Mouse (Mus musculus) gonadal fat pad, adult 2 months (tissue): ENCODE data around the gene Taar5. TPM values are rescaled to one million over a fixed set of nuclear protein-coding genes. Genes with fewer than 3 reads are reported as not detected.

Experiments
- DNase-seq: peaks from one replicate; pipeline ENCODE4 v3.0.0-alpha.2; 2012; ENCODE audit warnings: low read depth
- polyA plus RNA-seq: library from polyadenylated mRNA; depleted of rRNA; stranded (reverse); fragments of >200 nt; gene quantifications from 2 replicates; pipeline ENCODE4 v1.2.3, GENCODE M21; 2012; rRNA removed

The Taar5 gene
- polyA plus RNA-seq, 1 experiment: not detected

DNA sequence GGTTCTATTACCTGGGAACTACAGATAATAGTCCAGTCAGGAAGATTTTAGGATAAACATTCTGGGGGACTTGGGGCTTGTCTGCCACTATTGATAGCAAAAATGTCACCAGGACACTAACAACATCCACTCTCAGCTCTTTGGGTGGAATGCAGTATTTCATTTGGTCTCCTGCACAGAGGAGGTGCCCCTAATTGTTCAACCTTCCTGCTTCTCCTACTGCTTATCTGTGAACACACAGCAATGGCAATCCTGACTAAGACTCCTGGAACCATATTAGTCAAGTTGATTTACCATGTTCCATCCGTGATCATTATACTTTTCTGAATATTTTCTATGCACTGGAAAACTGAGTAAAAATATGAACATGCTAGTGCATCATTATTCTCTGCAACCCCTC, 37.6 kb downstream of the Taar5 start:
- DNase-seq: no peak

Other genes starting within 250 kb of the Taar5 start
- 1,188 and 1,497 TPM in 2 replicates for gene Rps12, start 183.4 kb upstream of the Taar5 start, polyA plus RNA-seq
- 18.6 and 28.4 TPM in 2 replicates for gene Slc18b1, start 173.7 kb upstream of the Taar5 start, polyA plus RNA-seq
- 8.1 and 9.3 TPM in 2 replicates for gene Vnn3, start 119.2 kb upstream of the Taar5 start, polyA plus RNA-seq
- 2.3 and 2.8 TPM in 2 replicates for gene Vnn1, start 76.0 kb upstream of the Taar5 start, polyA plus RNA-seq
- not detected in 2 replicates for gene Taar1, start 50.4 kb upstream of the Taar5 start, polyA plus RNA-seq
- not detected in 2 replicates for gene Taar2, start 32.1 kb upstream of the Taar5 start, polyA plus RNA-seq
- gene Taar3, start 21.1 kb upstream of the Taar5 start, polyA plus RNA-seq: not detected in 2 replicates
- 0.14 TPM in 1 of 2 replicates, not detected in the other for gene Taar4, start 10.2 kb upstream of the Taar5 start, polyA plus RNA-seq
- gene Taar6, start 14.9 kb downstream of the Taar5 start, polyA plus RNA-seq: not detected in 2 replicates
- gene Taar7a, start 22.8 kb downstream of the Taar5 start, polyA plus RNA-seq: not detected in 2 replicates
- gene Taar7b, start 29.2 kb downstream of the Taar5 start, polyA plus RNA-seq: not detected in 2 replicates
- 0.11 TPM in 1 of 2 replicates, not detected in the other for gene Taar7d, start 56.5 kb downstream of the Taar5 start, polyA plus RNA-seq
- gene Taar7e, start 66.9 kb downstream of the Taar5 start, polyA plus RNA-seq: not detected in 2 replicates
- not detected in 2 replicates for gene Taar7f, start 78.8 kb downstream of the Taar5 start, polyA plus RNA-seq
- not detected in 2 replicates for gene Taar8a, start 105.8 kb downstream of the Taar5 start, polyA plus RNA-seq
- gene Taar8b, start 121.6 kb downstream of the Taar5 start, polyA plus RNA-seq: not detected in 2 replicates
- gene Taar8c, start 131.2 kb downstream of the Taar5 start, polyA plus RNA-seq: not detected in 2 replicates
- not detected in 2 replicates for gene Taar9, start 138.8 kb downstream of the Taar5 start, polyA plus RNA-seq
- gene Stx7, start 178.6 kb downstream of the Taar5 start, polyA plus RNA-seq: 109 and 115 TPM in 2 replicates